Mouse (Mus musculus) retina, postnatal 7 days (tissue): ENCODE data around the gene Invs.
"Not testable (repeated sequence)": the region's sequence is repeated elsewhere in the genome, so short reads cannot be mapped to it uniquely, and the experiment has no call there.

Source experiments
- DNase-seq: peaks from one replicate; pipeline ENCODE4 v3.0.0-alpha.2; 2012; ENCODE audit warnings: low read depth, low spot score

The Invs gene

DNA sequence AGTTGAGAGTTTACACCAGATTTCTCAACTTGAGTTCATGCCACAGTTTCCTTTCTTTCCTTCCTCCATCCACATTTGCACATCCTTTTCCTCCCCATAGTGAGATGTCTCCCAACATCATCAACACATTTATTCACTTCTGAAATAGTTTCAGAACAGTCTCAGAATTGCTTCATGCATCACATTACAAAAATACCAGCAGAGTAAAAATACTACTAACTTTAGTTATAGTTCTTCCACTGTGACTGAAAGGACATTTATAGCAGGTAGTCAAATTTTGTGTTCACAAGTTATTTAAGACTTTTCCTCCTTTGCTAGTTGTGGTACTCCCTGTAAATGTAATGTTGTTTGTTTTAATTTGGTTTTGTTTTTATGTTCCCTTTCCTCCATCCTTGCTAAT lies 47.6 kb downstream of the Invs start:
- DNase-seq, result no peak

DNA sequence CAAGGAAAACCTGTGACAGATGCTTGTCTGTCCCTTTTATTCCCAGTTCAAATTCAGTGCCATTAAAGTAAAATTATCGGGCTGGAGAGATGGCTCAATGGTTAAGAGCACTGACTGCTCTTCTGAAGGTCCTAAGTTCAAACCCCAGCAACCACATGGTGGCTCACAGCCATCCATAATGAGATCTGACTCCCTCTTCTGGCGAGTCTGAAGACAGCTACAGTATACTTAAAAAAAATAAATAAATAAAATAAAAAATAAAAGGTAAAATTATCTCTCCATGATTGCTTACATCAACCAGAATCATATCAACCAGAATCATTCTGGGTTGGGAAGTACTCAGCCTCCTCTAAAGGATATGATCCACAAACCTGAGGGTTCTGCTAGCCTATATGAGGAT lies 48.5 kb downstream of the Invs start:
- no peak for DNase-seq

- no peak for DNase-seq
These were observed 53.0 kb downstream of the Invs start for GRCm38 (mm10) chr4:48332453-48333051.

DNA sequence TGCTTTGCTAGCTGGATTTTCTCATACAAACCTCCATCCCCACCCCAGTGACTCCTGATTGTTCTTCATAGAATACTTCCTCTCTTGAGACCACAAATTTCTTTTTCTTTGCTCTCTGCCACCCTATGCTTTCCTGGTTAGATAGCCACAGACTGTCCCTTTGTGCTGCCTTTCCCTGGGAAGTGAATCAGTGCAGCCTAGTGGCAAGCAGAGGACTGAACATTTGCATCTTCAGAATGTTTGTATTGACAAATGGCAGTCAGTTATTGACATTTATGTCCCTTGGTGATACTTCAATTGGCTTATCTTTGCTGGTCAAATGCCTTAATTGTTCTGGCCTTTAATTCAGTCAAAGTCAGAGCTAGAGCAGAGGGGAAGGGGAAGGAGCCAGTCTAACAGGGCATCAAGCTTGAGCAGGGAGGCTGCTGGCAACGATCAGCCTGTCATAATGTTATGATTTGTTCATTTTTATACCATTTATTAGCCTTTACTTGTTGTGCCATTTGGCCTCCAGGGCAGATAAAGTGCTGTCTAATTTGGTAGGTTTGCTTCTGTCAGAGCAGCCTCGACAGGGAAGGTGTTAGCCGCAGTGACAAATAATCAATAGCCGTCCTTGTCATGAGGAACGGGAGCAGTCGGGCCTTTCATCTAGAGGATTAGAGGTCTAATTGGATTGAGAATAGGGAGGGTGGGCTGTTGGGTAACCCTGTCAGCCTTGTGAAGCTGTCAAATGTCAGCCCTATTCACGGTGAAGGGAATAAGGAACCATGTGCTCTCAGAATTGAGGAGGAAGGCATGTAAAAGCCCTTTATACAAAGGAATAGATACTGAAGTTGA lies 55.6 kb downstream of the Invs start:
- DNase-seq, result peak; percentile 49

DNA sequence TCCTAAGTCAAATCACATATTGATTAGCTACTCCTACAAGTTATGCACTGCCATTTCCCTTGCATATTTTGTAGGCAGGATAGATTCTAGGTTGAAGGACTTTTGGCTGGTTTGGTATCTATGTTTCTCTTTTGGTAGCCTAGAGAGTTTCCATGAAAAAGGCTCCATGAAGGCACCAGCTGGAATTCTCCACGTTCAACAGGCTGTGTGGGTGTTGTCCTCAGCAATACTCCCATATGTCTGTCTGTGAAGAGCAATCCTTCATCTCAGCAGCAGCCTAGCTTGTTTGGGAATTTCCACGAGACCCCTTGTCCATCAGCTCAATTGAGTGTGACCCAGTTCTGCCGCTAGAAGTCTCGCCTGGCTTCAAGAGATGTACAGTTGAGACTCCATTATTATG lies 63.1 kb downstream of the Invs start:
- no peak for DNase-seq

GRCm38 (mm10) chr4:48362367-48362766 lies 82.8 kb downstream of the Invs start:
- no peak for DNase-seq

DNA sequence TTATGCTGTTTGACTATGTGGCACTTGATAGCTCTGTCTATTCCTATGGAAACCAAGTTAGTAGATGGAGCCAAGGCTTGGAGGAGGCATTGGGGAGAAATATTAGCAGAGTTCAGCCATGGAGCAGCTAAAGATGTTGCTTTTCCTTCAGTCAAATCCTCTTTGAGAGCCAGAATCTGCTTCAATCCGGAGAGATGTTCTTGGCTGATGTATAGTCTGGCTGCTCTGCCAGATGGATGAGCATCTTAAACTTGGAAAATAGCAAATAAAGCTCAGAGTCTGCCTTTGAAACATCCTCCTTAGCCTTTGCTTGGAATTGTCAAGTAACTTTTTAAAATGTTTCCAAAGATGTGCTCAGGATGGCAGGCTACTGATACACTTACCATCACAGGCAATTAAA lies 91.5 kb downstream of the Invs start:
- no peak for DNase-seq

GRCm38 (mm10) chr4:48380940-48381339 lies 101.4 kb downstream of the Invs start:
- peak; percentile 79 for DNase-seq

DNA sequence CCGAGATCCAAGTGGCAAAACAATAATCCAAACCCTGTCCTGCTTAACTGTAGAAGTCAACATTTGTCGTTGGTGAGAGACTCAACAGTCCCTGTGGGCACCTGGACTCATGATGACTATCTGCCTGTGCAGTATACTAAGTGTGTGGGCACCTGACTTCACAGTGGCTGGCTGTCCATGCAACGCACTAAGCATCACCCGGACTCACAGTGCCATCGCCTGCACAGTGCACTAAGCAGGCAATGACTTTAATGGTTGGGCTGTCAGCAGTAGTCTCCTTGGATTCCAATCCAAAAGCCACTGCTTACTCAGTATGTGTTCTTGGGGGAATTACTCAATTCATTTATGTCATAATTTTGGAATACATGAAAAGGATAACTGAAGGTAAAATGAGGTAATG lies 102.9 kb downstream of the Invs start:
- no peak for DNase-seq

- DNase-seq, result no peak
These were observed 117.4 kb downstream of the Invs start for GRCm38 (mm10) chr4:48396949-48397348.

DNA sequence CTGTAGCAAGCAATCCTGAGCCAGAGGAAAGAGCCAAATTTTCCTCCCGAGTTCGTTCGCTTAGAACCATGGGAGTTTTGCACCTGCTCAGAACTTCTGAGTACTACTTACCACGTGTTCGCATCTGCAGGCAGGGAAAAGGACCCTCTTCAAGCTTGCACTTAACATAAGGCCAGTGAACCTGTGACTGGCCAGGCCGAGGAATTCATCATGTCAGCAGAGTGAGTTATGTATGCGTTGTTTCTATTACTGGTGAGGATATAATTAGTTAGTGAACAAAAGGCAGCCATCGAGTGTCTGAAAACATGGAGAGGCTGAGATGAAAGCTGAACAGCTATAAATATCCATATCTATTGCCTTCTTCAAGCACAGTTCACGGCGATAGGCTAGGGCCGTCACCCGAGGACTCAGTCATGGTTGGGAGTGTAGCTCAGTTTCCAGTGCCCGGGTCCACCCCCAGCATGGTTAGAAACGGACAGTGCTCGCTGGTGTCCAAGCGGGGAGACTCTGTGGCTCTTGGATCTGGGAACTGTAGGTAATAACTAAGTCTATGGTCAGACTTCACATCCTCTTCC lies 123.6 kb downstream of the Invs start:
- DNase-seq, result no peak

- DNase-seq, result not testable (repeated sequence)
These were observed 126.3 kb downstream of the Invs start for GRCm38 (mm10) chr4:48405724-48406491.

GRCm38 (mm10) chr4:48407350-48408039 lies 127.9 kb downstream of the Invs start:
- DNase-seq, result peak; percentile 46

DNA sequence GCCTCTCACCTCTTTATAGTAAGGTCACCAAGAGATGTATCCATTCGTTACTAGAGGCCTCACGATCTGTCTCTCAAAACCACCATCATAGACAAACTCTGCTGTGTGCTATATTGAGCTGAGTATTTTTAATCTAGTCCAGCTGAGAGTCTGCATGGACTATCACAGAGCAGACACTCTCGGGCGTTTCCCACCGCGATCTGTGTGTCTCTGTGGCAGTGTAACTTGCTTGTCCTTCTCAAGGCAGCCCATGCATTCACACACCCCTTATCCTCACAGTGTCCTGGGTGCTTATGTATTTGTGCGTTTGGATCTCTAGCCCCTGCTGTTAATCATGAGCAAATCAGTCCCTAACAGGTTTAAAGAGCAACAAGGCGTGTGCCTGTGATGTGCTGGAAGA lies 133.9 kb downstream of the Invs start:
- no peak for DNase-seq

DNA sequence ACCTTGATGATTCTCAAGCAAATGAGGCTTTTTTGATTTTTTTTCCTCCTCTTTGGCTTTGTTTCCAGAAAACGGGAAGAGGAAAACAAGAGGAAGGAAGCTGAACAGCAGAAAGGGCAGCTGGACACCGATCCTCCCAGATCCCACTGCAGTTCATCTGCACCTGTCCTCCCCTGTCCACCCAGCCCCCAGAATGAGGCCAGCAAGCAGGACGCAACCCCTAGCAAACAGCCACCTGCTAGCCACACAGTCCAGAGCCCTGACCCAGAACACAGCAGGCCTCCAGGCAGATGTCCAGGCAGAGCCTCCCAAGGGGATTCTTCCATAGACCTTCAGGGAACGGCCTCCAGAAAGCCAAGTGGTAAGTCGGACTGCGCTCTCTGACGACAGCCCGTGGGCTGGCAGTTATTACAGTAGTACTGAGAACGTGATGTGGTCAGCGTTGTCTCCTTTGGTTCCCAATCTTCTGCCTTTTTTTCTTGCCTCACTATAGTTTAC lies 136.3 kb downstream of the Invs start:
- no peak for DNase-seq

DNA sequence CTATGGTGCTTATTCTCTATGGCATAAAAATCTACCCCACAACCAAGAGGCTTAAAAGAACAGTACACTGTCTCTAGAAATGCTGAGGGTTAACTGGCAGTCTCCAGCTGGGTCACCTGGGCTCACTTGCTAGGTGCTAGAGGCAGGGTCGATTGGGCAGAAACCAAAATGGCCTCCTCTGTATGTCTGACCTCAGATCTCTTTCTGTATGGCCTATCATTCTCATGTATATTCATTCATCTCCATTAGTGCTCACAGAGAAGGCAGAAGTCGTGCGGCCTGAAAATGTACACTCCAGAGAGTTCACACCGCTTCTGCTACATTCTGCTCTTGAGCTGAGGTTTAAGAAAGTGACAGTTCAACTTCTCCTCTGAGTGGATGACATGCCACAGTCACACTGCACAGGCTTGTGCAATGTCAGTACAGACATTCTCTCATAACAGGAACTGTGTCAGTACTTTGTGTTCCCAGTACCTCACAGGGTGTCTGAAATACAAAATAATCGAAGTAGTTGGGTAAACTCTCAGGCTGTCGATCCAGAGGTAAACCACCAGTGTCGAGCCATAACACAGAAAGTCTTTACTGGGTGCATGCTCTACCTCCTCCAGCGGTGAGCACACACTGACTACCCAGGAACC lies 139.4 kb downstream of the Invs start:
- no peak for DNase-seq

- no peak for DNase-seq
These were observed 143.1 kb downstream of the Invs start for GRCm38 (mm10) chr4:48422633-48423032.

DNA sequence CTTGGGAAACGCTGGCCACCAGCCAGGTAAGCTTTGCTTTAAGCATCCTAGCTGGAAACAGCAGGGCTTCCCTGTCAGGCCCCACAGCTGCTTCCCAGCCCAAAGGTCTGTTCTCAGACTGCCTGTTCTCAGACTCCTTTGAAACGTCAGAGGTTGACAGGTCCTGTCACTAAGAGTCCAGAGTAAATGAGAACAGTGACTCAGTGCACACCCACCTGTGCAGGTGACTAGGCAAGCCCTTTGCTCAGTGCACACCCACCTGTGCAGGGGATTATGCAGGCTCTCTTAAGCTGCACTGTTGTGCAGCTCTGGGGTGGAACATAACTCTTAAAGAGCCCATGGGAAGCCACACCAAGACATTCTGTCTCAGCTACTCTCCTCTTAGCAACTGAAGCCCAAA lies 144.2 kb downstream of the Invs start:
- no peak for DNase-seq

- no peak for DNase-seq
These were observed 147.9 kb downstream of the Invs start for GRCm38 (mm10) chr4:48427413-48427812.

- no peak for DNase-seq
These were observed 148.5 kb downstream of the Invs start for GRCm38 (mm10) chr4:48428054-48428453.
